Comparison of ENCODE assay signal across 8 mouse cellular contexts in the genomic region with DNA sequence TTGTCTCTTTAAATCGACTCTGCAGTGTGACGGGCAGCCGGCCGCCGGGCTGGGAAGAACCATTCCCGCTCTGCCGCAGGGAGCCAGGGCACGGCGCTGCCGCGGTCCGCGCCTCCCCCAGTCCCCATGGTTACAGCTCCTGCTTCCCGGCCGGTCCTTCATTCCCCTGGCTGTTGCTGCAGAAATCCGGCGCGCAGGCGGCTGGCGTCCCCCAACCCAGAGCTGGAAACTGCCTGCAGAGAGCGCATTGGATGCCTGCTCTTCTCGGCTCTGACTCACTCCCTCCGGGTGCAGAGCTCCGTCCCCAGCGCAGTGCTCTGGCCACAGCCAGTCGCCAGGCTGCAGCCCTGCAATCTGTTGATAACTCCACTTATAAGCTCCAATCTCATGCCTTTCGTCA. TPM values are rescaled to one million over a fixed set of nuclear protein-coding genes. Genes with fewer than 3 reads are reported as not detected.
A peak's percentile ranks its signal among the peaks of the same experiment; 100 is the strongest.
DNase-seq lines count a peak whose midpoint lies in the region; ATAC-seq lines count a peak whose summit lies in the region.

A gene (plus strand): TSS at position 139 of the 400 bp plus-strand sequence.

- under 1% methylated on average over 27 of the region's 27 CpGs for WGBS in midbrain, embryonic 16.5 days

- peak within 1 kb of the TSS; percentile 47 for H3K4me3 ChIP-seq in midbrain, embryonic 16.5 days (ENCODE audit: low read depth, low read length)

- H3K27me3 ChIP-seq in midbrain, embryonic 16.5 days (ENCODE audit: control insufficient read depth, insufficient read depth, low read depth, low read length) = no peaks in the 10 kb centered on the region

- H3K4me2 ChIP-seq in midbrain, embryonic 16.5 days (ENCODE audit: low read length) = peak within 1 kb of the TSS; percentile 74

- peaks cover 38% of the 10 kb centered on the region for H3K4me1 ChIP-seq in midbrain, embryonic 16.5 days (ENCODE audit: control insufficient read depth, insufficient read depth, low read length)

- peak; percentile 89 for ATAC-seq in midbrain, embryonic 16.5 days
- no peak for ATAC-seq in inflammation-experienced regulatory T-cells, adult 6 months

- H3K9ac ChIP-seq in midbrain, embryonic 16.5 days (ENCODE audit: low read depth, low read length) = peak within 1 kb of the TSS; percentile 69

- H3K27ac ChIP-seq in midbrain, embryonic 16.5 days (ENCODE audit: low read length) = peak within 1 kb of the TSS; percentile 90

- no peaks in the 10 kb centered on the region for H3K36me3 ChIP-seq in midbrain, embryonic 16.5 days (ENCODE audit: control insufficient read depth, insufficient read depth, low read length)

- peak; percentile 82 for DNase-seq in R1 (ENCODE audit: low read depth, low spot score)
- DNase-seq in cerebellum, adult 9-11 months = peak; percentile 82
- peak; percentile 89 to 93 for DNase-seq in frontal cortex, adult 2 months (ENCODE audit: extremely low spot score in 1 of 2, low spot score in 1 of 2)
- peak; percentile 68 for DNase-seq in heart, postnatal 4 days
- DNase-seq in left cerebral cortex, adult 18-20 months (ENCODE audit: low spot score in 2 of 2) = peak; percentile 85 to 92
- DNase-seq in telencephalon, adult 2 months (ENCODE audit: low read depth, low spot score) = peak; percentile 87

- no peaks in the 10 kb centered on the region for H3K9me3 ChIP-seq in midbrain, embryonic 16.5 days (replicated peaks; ENCODE audit: control insufficient read depth, low read length, poor library complexity, severe bottlenecking)

RNA-seq across cellular contexts. Expression of the gene that starts here (rescaled TPM):
- 34.4 and 34.7 TPM in 2 replicates for polyA plus RNA-seq in frontal cortex, adult 2 months (2012; rRNA removed)
- total RNA-seq in heart, postnatal 4 days (2021) = under 1 TPM; 0.10 to 0.16 TPM
- 10 to 100 TPM; 57.0 to 71.9 TPM for total RNA-seq in left cerebral cortex, adult 18-20 months (2021)
- polyA plus RNA-seq in midbrain, embryonic 16.5 days (2015; fragmentation: Nextera tagmentation; extraction: Ambion mirVana) = 31.5 and 34.1 TPM in 2 replicates
- polyA plus RNA-seq in inflammation-experienced regulatory T-cells, adult 6 months (2017; shearing (Covaris generic)) = not detected

Comparison
In these comparisons a context has a peak if more than half of its experiments do, and no peak if none do; other contexts are left out.
1. RNA of the gene that starts here (total RNA-seq): 57.0 to 71.9 TPM in left cerebral cortex, adult 18-20 months; 0.10 to 0.16 TPM in heart, postnatal 4 days; every median in the first group is over 10 times any median in the second.
2. RNA of the gene that starts here (polyA plus RNA-seq): 34.4 to 34.7 TPM in frontal cortex, adult 2 months and 31.5 to 34.1 TPM in midbrain, embryonic 16.5 days; not detected in inflammation-experienced regulatory T-cells, adult 6 months; every median in the first group is over 10 times any median in the second.
3. Peak in DNase-seq in heart, postnatal 4 days; RNA of the gene not detected or under 1 TPM.
4. Peak in every context shown above with its lines, with median percentiles within 50 percentile points of each other: DNase-seq.